12 mouse cellular contexts compared by ENCODE assay signal in the genomic region with DNA sequence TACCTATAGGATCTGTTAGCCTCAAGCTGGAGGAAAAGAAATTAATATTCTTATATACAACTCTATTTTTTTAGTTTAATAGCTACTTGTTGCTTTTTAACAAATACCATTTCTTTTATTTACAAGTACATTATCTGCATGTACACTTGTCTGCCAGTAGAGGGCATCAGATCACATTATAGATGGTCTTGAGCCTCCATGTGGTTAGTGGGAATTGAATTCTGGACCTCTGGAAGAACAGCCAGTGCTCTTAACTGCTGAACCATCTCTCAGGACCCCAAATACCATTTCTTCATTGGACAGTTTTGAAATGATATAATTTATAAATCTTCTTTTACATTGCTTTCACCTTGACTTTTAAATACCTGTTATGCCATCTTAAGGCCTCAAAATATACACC. TPM values are rescaled to one million over a fixed set of nuclear protein-coding genes. Genes with fewer than 3 reads are reported as not detected.
DNase-seq lines count a peak whose midpoint lies in the region; ATAC-seq and TF ChIP-seq lines count a peak whose summit lies in the region.
"Had no signal": no experiment of that assay in that cellular context is flagged by ENCODE, and none has a peak within 500 bp of the region (broad histone marks: within the 10 kb centered on the region; RNA-seq: fewer than 3 reads in every experiment).

No protein-coding gene starts in this region.

- no peak overlapping the region for H3K27ac ChIP-seq in kidney, embryonic 14.5 days (ENCODE audit: low read depth, low read length)
- no peak overlapping the region for H3K27ac ChIP-seq in kidney, embryonic 16.5 days (ENCODE audit: low read length)
- no peak overlapping the region for H3K27ac ChIP-seq in forebrain, postnatal 0 days (ENCODE audit: low read depth, low read length)
- H3K27ac ChIP-seq in thymus, adult 2 months (ENCODE audit: control insufficient read depth, insufficient read depth, low read length): no peak overlapping the region

- peak; percentile 17 for DNase-seq in CD4-positive, CD25-positive, alpha-beta regulatory T cell, adult 2 months (ENCODE audit: low read depth, low spot score)
- DNase-seq in MEL-GATA-1-ER (ENCODE audit: extremely low read depth, low read depth): peak; percentile 42
- peak; percentile 42 for DNase-seq in forebrain, postnatal 0 days
- DNase-seq in ovary, postnatal 10 days (ENCODE audit: low spot score): no peak
- DNase-seq in thymus, adult 2 months: no peak
- DNase-seq in kidney, postnatal 10 days: no peak
- DNase-seq: heart, postnatal 10 days; right cerebral cortex, postnatal 4 days had no signal

- TF ChIP-seq CTCF in forebrain, postnatal 0 days (IDR thresholded peaks at IDR 0.05; ENCODE audit: low read depth): peak; percentile 75
- no peak for TF ChIP-seq CTCF in thymus, adult 2 months (IDR thresholded peaks at IDR 0.05; ENCODE audit: borderline replicate concordance, control insufficient read depth, extremely low read depth, insufficient read depth, low read length, poor library complexity)

- ATAC-seq in kidney, embryonic 14.5 days (ENCODE audit: low FRiP score, low TSS enrichment): 0 out of 2 replicates have a peak, but pooled peaks have one; percentile 46
- ATAC-seq in kidney, embryonic 16.5 days (ENCODE audit: low FRiP score, low TSS enrichment): no peak
- no peak for ATAC-seq in forebrain, postnatal 0 days

- no peak overlapping the region for H3K9ac ChIP-seq in kidney, embryonic 14.5 days (ENCODE audit: low read depth, low read length)
- no peak overlapping the region for H3K9ac ChIP-seq in kidney, embryonic 16.5 days (replicated peaks; ENCODE audit: low read length)
- no peak overlapping the region for H3K9ac ChIP-seq in forebrain, postnatal 0 days

- H3K27me3 ChIP-seq in kidney, embryonic 14.5 days (ENCODE audit: control insufficient read depth, insufficient read depth, low read length): no peaks in the 10 kb centered on the region
- H3K27me3 ChIP-seq in kidney, embryonic 16.5 days (ENCODE audit: insufficient read depth, low read length): no peaks in the 10 kb centered on the region
- H3K27me3 ChIP-seq in forebrain, postnatal 0 days (ENCODE audit: insufficient read depth, low read length): no peaks in the 10 kb centered on the region
- H3K27me3 ChIP-seq in thymus, adult 2 months (ENCODE audit: control insufficient read depth, insufficient read depth, low read length): no peaks in the 10 kb centered on the region
- H3K27me3 ChIP-seq: megakaryocyte, embryonic 14.5 days had no signal

- no peak overlapping the region for H3K4me3 ChIP-seq in kidney, embryonic 14.5 days (ENCODE audit: low read length)
- H3K4me3 ChIP-seq in kidney, embryonic 16.5 days (ENCODE audit: low read length): no peak overlapping the region
- no peak overlapping the region for H3K4me3 ChIP-seq in forebrain, postnatal 0 days (ENCODE audit: low read depth, low read length)
- H3K4me3 ChIP-seq in thymus, adult 2 months (ENCODE audit: control insufficient read depth, insufficient read depth, low read length): no peak overlapping the region
- H3K4me3 ChIP-seq: erythroblast, embryonic 14.5 days; megakaryocyte, embryonic 14.5 days had no signal

- no peak for TF ChIP-seq POLR2A in thymus, adult 2 months (IDR thresholded peaks at IDR 0.05; ENCODE audit: control insufficient read depth, extremely low read depth, insufficient read depth, low read length, poor library complexity)

- no peaks in the 10 kb centered on the region for H3K36me3 ChIP-seq in kidney, embryonic 14.5 days (ENCODE audit: control insufficient read depth, insufficient read depth, low read length)
- H3K36me3 ChIP-seq in kidney, embryonic 16.5 days (ENCODE audit: insufficient read depth, low read length): no peaks in the 10 kb centered on the region
- no peaks in the 10 kb centered on the region for H3K36me3 ChIP-seq in forebrain, postnatal 0 days (ENCODE audit: insufficient read depth)
- no peaks in the 10 kb centered on the region for H3K36me3 ChIP-seq in thymus, adult 2 months (ENCODE audit: control insufficient read depth, insufficient read depth, low read length)

- H3K9me3 ChIP-seq in kidney, embryonic 14.5 days (ENCODE audit: control insufficient read depth, low read length): no peaks in the 10 kb centered on the region
- no peaks in the 10 kb centered on the region for H3K9me3 ChIP-seq in kidney, embryonic 16.5 days (ENCODE audit: low read length)
- H3K9me3 ChIP-seq in forebrain, postnatal 0 days (ENCODE audit: low read length): no peaks in the 10 kb centered on the region
- H3K9me3 ChIP-seq: megakaryocyte, embryonic 14.5 days had no signal

- no peak overlapping the region for H3K4me2 ChIP-seq in kidney, embryonic 14.5 days (replicated peaks; ENCODE audit: low read depth, low read length)
- no peak overlapping the region for H3K4me2 ChIP-seq in kidney, embryonic 16.5 days (replicated peaks; ENCODE audit: low read depth, low read length)
- no peak overlapping the region for H3K4me2 ChIP-seq in forebrain, postnatal 0 days (ENCODE audit: low read depth)

- H3K4me1 ChIP-seq in kidney, embryonic 14.5 days (ENCODE audit: control insufficient read depth, insufficient read depth, low read length): no peaks in the 10 kb centered on the region
- H3K4me1 ChIP-seq in kidney, embryonic 16.5 days (ENCODE audit: insufficient read depth, low read length): no peaks in the 10 kb centered on the region
- H3K4me1 ChIP-seq in forebrain, postnatal 0 days (ENCODE audit: insufficient read depth): no peaks in the 10 kb centered on the region
- no peaks in the 10 kb centered on the region for H3K4me1 ChIP-seq in thymus, adult 2 months (replicated peaks; ENCODE audit: control insufficient read depth, insufficient read depth, low read length)
- H3K4me1 ChIP-seq: megakaryocyte, embryonic 14.5 days had no signal

RNA-seq across cellular contexts. Expression of gene Mterf1b, which starts 9.2 kb away (rescaled TPM):
- 3.3 and 4.5 TPM in 2 replicates for polyA plus RNA-seq in kidney, embryonic 14.5 days (2014; fragmentation: Nextera tagmentation; extraction: Ambion mirVana)
- 3.1 and 4.4 TPM in 2 replicates for polyA plus RNA-seq in kidney, embryonic 16.5 days (2015; fragmentation: Nextera tagmentation; extraction: Ambion mirVana)
- total RNA-seq in forebrain, postnatal 0 days (2014; rRNA removed): 3.7 and 4.6 TPM in 2 replicates
- polyA plus RNA-seq in forebrain, postnatal 0 days (2015; fragmentation: Nextera tagmentation; extraction: Ambion mirVana): 1.9 and 2.0 TPM in 2 replicates
- 0.34 and 0.68 TPM in 2 replicates for polyA plus RNA-seq in thymus, adult 2 months (2012; rRNA removed)

Comparison
In these comparisons a context has a peak if more than half of its experiments do, and no peak if none do; other contexts are left out.
1. DNase-seq: peak in CD4-positive, CD25-positive, alpha-beta regulatory T cell, adult 2 months (single experiment), MEL-GATA-1-ER (single experiment) and forebrain, postnatal 0 days (single experiment); none in ovary, postnatal 10 days (single experiment), thymus, adult 2 months (single experiment) and kidney, postnatal 10 days (single experiment).